Mouse (Mus musculus) lung, postnatal 4 days (tissue): ENCODE measurements around the gene Vmn2r55.
"Not testable (repeated sequence)": the region's sequence is repeated elsewhere in the genome, so short reads cannot be mapped to it uniquely, and the experiment has no call there.

Source experiments
- DNase-seq, 2 experiments: peaks; one replicate each; pipeline ENCODE4 v3.0.0; 2021

Gene Vmn2r55

GRCm38 (mm10) chr7:12684903-12685302 is at the start of gene Vmn2r55:
TSS of gene Vmn2r55 (minus strand) at chr7:12685003.
- DNase-seq = not testable (repeated sequence)

GRCm38 (mm10) chr7:12640219-12640618 is 44.6 kb downstream of the Vmn2r55 start, which contains the start of gene Vmn2r54:
TSS of gene Vmn2r54 (minus strand) at chr7:12640319.
- DNase-seq = not testable (repeated sequence)

GRCm38 (mm10) chr7:12608688-12609087 is 76.1 kb downstream of the Vmn2r55 start, which contains the start of gene Vmn2r53:
TSS of gene Vmn2r53 (minus strand) at chr7:12608788.
- DNase-seq = no peak
